Mouse (Mus musculus): Measurements from ENCODE around the gene Gm7233.
"Not testable (repeated sequence)": the region's sequence is repeated elsewhere in the genome, so short reads cannot be mapped to it uniquely, and the experiment has no call there.

DNA sequence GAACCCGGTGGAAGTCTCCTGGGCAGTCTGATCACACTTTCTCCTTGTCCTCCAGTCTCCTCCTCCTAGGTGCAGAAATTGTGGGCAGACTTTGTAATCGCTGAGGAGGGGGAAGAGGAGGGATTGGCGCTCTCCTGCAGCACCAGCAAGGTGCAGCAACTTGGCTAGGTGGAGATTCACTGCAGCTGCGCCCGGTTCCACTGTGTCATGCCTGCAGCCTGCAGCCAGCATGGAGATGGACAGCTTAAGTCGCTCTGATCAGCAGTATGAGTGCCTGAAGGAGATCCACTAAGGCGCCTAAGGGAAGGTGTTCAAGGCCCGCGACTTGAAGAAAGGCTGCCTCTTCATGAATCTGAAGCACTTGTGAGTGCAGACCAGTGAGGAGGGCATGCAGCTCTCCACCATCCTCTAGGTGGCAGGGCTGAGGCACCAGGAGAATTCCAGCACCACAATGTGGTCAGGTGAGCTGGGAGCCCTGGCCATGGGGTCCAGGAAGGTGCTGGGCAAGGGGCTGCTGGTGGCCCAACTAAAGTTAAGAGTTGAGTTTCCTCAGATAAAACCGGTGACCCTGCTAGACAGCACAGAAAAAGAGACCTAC lies 11.0 kb upstream of the Gm7233 start:
- not testable (repeated sequence) for TF ChIP-seq POLR2A (IDR thresholded peaks at IDR 0.05; ENCODE audit: insufficient read depth, low read depth, low read length); CTCF (IDR thresholded peaks at IDR 0.05)

All from heart, adult 2 months (tissue).